Mouse (Mus musculus): ENCODE data around the gene Map1s. TPM values are rescaled to one million over a fixed set of nuclear protein-coding genes. Genes with fewer than 3 reads are reported as not detected.

The Map1s gene
- total RNA-seq, 2 experiments from 2014 or later, result 97.0 to 98.1 TPM

GRCm38 (mm10) chr8:70941478-70941877, 35.7 kb downstream of the Map1s start:
- H3K4me3 ChIP-seq, result no peak overlapping the region
- DNase-seq (ENCODE audit: low spot score in 2 of 2), result peak in 1 of 2 experiments; percentile 37
- peak; percentile 50 for TF ChIP-seq CTCF (conservative IDR thresholded peaks at IDR 0.05)

GRCm38 (mm10) chr8:70943187-70943586, 37.5 kb downstream of the Map1s start:
- TF ChIP-seq CTCF (conservative IDR thresholded peaks at IDR 0.05), result no peak
- H3K27ac ChIP-seq, result no peak overlapping the region
- no peak overlapping the region for H3K4me3 ChIP-seq
- no peak for DNase-seq (ENCODE audit: low spot score in 2 of 2)

More at GRCm38 (mm10) chr8:70941478-70941877, 35.7 kb downstream of the Map1s start:
- no peak overlapping the region for H3K27ac ChIP-seq

- peak; percentile 35 for TF ChIP-seq CTCF (conservative IDR thresholded peaks at IDR 0.05)
- H3K4me3 ChIP-seq, result no peak overlapping the region
- no peak overlapping the region for H3K27ac ChIP-seq
- DNase-seq (ENCODE audit: low spot score in 2 of 2), result no peak
Observed at GRCm38 (mm10) chr8:70949847-70950246, 44.1 kb downstream of the Map1s start.

DNA sequence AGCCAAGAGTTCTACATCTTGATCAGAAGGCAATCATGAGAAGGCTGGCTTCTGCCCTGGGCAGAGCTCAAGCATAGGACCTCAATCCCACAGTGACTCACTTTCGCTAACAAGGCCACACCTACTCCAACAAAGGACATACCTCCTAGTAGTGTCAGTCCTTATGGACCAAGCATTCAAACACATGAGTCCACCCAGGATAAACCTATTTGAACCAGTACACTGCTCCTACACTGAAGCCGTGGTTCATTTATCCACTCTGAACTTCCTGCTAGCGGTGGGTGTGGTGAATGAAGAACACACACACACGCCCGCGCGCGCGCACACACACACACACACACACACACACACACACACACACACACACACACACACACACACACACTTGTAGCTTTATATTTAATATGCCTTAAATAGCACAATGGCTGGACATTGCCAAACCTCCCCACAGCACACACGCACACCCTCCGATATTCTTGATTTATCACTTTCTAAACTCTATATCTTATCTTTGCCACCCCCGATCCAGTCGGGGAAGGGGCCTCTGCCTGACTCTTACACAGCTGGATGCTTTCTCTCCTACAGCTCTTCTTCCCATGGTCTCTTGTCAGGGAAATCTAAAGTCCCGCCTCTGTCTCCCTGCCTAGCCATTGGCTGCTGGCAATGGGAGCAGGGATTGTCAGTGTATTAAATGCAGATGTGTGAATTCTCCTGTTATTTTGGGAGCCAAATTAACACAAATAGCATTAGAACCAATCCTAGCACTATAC, 55.2 kb downstream of the Map1s start:
- no peak overlapping the region for H3K4me3 ChIP-seq
- H3K27ac ChIP-seq, result no peak overlapping the region
- no peak for DNase-seq (ENCODE audit: low spot score in 2 of 2)
- no peak for TF ChIP-seq CTCF (conservative IDR thresholded peaks at IDR 0.05)

DNA sequence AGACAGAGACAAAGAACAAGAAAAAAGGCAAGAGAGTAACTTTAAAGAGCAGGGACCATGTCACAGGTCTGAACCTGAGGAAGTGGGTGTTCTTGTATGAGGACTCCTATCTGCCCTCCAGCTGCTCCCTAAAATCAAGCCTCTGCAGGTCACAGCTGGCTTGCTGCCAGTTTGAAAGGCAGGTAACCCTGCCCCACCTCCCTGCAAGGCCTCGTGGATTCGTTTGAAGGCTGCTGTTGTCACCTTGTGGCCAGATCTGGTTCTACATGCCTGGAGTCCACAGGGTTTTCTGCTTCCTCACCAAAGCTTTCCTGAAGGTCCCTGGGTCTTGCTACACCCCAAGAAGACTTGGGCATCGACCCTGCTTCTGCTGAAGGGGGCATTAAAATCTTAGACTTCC, 58.4 kb downstream of the Map1s start:
- no peak for DNase-seq (ENCODE audit: low spot score in 2 of 2)
- TF ChIP-seq CTCF (conservative IDR thresholded peaks at IDR 0.05), result peak; percentile 81
- no peak overlapping the region for H3K4me3 ChIP-seq
- no peak overlapping the region for H3K27ac ChIP-seq

- DNase-seq (ENCODE audit: low spot score in 2 of 2), result no peak
- no peak overlapping the region for H3K27ac ChIP-seq
- no peak for TF ChIP-seq CTCF (conservative IDR thresholded peaks at IDR 0.05)
- no peak overlapping the region for H3K4me3 ChIP-seq
Observed at GRCm38 (mm10) chr8:70964861-70965260, 59.1 kb downstream of the Map1s start.

Small RNA genes within 50 kb of the gene (microRNA-seq; reads per million reads assigned to microRNA genes)
- gene Mir1969, result 3.9 to 8.0 reads per million in 2 experiments
- 0.96 to 1.3 reads per million in 2 experiments for gene Mir7067

Other genes with a start within 250 kb of the Map1s start
- 10 to 100 TPM; 25.4 to 29.1 TPM for gene Pgpep1, start 245.5 kb upstream of the Map1s start, total RNA-seq (2021)
- gene Lsm4, start 232.7 kb upstream of the Map1s start, total RNA-seq (2021), result 10 to 100 TPM; 58.2 to 61.8 TPM
- 100 to 1,000 TPM; 165 to 181 TPM for gene Jund, start 207.0 kb upstream of the Map1s start, total RNA-seq (2021)
- under 1 TPM; 0.07 to 0.08 TPM for gene Iqcn, start 202.5 kb upstream of the Map1s start, total RNA-seq (2021)
- not detected for gene Gm3336, start 187.4 kb upstream of the Map1s start, total RNA-seq (2021)
- gene Pde4c, start 182.2 kb upstream of the Map1s start, total RNA-seq (2021), result 1 to 10 TPM; 1.4 to 1.5 TPM
- gene Rab3a, start 151.3 kb upstream of the Map1s start, total RNA-seq (2021), result 100 to 1,000 TPM; 775 to 798 TPM
- gene Mpv17l2, start 145.0 kb upstream of the Map1s start, total RNA-seq (2021), result 10 to 100 TPM; 36.5 to 42.7 TPM
- 100 to 1,000 TPM; 160 to 169 TPM for gene Pik3r2, start 129.2 kb upstream of the Map1s start, total RNA-seq (2021)
- gene Mast3, start 100.9 kb upstream of the Map1s start, total RNA-seq (2021), result 100 to 1,000 TPM; 468 to 473 TPM
- 1 to 10 TPM in 1 of 2 experiments, under 1 TPM in 1; 0.61 to 1.1 TPM for gene Il12rb1, start 97.5 kb upstream of the Map1s start, total RNA-seq (2021)
- 10 to 100 TPM; 13.8 to 20.9 TPM for gene Arrdc2, start 66.2 kb upstream of the Map1s start, total RNA-seq (2021)
- 10 to 100 TPM; 17.4 to 18.3 TPM for gene Kcnn1, start 42.7 kb upstream of the Map1s start, total RNA-seq (2021)
- 10 to 100 TPM; 82.2 to 88.9 TPM for gene Ccdc124, start 32.0 kb upstream of the Map1s start, total RNA-seq (2021)
- gene Slc5a5, start 13.2 kb upstream of the Map1s start, total RNA-seq (2021), result 1 to 10 TPM; 5.9 to 8.0 TPM
- gene Rpl18a, start 8.5 kb upstream of the Map1s start, total RNA-seq (2021), result 100 to 1,000 TPM; 698 to 704 TPM